Mouse (Mus musculus) frontal cortex, postnatal 10 days (tissue): ENCODE measurements at regions not wholly inside any gene's neighbourhood (a gene's known extent, or its start where the extent isn't known, plus 50 kb on each side); places are given as distances from the start of the nearest gene placed in this dataset.
"Not testable (repeated sequence)": the region's sequence is repeated elsewhere in the genome, so short reads cannot be mapped to it uniquely, and the experiment has no call there.

Experiments used
- DNase-seq, 2 experiments: peaks; one replicate each; pipeline ENCODE4 v3.0.0; 2022; ENCODE audit warnings: low spot score in 2 of 2, mixed read lengths in 1 of 2

DNA sequence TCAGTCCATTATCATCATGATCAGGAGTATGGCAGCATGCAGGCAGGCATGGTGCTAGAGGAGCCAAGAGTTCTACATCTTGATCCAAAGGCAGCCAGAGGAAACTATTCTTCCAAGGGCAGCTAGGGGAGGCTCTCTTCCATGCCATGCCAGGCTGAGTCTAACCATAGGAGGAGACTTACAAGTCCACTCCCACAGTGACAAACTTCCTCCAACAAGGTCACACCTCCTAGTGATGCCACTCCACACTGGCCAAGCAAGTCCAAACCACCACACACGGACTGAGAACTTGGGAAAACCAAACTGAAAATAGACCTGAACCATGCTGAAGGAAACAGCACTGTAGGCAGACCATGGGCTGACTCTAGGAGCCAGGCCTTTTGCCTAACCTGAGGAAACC, 197.4 kb downstream of the Prex1 start:
- DNase-seq: no peak

GRCm38 (mm10) chr2:166514664-166515063, 199.0 kb downstream of the Prex1 start:
- no peak for DNase-seq

DNA sequence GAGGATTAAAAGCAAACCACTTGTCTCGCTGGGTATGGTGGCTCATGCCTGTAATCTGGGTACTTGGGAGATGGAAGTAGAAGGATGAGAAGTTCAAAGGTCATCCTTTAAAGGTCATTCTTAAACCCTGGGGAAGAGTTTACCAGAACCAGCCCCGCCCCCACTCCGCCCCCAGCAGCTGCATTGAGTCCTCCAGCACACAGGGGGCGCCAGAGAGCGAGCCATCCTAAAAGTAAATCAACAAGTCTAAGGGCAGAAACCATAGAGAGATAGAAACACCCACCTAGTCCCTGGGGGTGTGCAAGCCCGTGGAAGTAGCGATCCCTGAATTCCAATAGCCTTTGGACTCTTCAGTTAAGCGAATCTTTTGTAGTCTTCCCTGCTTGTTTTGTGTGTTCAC, 201.1 kb downstream of the Prex1 start:
- no peak for DNase-seq

- not testable (repeated sequence) for DNase-seq
These were observed 202.2 kb downstream of the Prex1 start for GRCm38 (mm10) chr2:166511477-166511876.

DNA sequence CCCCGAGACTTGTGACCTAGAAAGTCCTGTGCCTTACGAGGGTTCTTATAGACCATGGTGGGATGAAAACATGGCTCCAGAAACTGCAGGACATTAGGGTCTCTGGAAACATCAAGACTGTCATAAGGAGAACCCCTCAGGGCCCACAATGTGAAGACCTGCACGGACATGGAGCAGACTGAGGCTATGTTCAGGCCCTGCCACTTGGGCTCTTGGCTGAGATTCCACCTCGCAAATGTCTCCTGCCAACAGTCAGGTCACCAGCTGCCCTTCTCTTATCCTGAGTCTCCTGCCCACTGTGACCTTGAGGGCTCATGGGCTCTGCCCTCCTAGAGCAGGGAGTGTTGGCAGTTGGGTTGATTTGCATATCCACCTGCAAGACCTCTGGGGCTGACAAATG, 202.9 kb downstream of the Prex1 start:
- DNase-seq: no peak

DNA sequence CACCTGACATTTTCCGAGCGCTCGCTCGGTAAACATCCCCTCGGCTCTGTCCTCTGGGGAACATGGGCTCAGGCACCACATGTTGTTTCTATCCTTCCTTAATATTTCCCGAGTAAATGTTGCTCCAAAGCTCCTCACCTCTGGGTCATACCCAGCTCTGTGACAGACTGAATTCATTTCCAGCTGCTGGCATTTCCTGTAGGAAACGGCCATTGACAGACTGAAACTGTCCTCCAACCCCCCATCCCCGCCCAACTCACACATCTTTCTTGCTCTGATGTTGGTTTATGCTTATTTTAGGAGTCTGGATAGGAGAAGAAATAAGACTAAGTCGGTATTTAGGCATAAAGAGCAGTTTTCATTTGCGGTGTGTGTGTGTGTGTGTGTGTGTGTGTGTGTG, 204.0 kb downstream of the Prex1 start:
- no peak for DNase-seq

DNA sequence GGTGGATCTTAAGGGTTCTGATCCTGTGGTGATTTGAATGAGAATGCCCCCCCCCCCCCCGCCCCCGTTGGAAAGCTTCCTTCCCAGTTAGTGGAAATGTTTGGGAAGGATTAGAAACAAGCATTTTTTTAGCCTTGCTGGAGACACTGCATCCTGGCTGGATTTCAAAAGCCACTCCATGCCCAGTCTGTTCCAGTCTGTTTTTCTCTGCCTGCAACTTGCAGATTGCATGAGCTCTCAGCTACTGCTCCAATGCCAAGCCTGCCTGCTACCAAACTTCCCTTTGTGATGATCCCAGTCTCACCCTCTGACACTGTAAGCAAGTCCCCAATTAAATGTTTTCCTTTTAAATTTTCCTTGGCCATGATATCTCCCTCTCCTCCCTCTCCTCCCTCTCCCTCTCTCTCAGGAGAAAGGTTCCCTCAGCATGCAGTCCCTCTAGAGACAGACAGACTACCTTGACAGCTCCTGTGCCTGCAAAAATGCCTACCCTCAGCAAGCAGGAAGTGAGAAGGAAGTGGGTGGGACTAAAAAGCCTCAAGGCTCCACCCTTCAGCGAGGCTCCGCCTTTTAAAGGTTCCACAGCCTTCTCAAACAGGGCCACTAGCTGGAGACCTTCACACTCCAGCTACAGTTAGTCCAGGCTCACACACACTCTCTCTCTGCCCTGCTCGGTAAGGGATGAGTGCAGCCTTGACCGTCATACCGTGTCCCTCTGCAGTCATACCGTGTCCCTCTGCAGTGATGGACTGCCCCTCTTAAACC, 204.8 kb downstream of the Prex1 start:
- no peak for DNase-seq

GRCm38 (mm10) chr2:166505309-166505708, 208.3 kb downstream of the Prex1 start:
- no peak for DNase-seq

- no peak for DNase-seq
These were observed 210.0 kb downstream of the Prex1 start for GRCm38 (mm10) chr2:166503666-166504065.

DNA sequence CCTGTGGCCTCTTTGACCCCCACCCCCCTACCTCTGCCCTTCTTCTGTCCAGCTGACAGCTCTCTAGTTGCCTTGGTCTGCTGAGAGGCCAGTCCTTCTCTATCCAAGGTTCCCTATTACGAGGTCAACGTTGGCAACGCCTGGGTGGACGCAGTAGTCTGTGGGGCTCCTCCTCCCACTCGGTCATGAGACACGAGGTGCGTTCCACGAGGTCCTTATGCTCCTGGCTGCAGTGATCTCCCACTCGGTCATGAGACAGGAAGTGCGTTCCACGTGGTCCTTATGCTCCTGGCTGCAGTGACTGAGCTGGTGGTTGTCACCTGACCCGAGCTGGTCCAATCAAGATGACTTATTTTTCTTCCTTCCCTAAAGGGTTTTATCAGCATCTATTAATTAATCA, 220.7 kb downstream of the Prex1 start:
- no peak for DNase-seq

- no peak for DNase-seq
These were observed 221.2 kb downstream of the Prex1 start for GRCm38 (mm10) chr2:166492421-166492820.

DNA sequence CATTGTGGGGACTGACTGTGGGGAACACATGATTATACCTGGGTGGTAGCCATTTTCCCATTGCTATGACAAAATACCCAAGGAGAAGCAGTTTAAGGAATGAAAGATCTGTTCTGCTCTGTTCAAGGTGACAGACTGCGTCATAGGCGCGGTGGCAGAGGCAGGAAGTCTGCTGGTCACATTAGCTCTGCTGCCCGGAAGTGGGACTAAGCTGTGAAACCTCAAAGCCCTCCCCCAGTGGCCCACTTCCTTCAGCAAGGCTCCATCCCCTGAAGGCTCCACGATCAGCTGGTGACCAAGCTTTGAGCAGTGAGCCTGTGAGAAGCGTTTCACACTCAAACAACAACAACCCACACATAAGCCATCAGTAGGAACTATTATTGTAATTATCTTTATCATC, 221.8 kb downstream of the Prex1 start:
- DNase-seq: no peak

DNA sequence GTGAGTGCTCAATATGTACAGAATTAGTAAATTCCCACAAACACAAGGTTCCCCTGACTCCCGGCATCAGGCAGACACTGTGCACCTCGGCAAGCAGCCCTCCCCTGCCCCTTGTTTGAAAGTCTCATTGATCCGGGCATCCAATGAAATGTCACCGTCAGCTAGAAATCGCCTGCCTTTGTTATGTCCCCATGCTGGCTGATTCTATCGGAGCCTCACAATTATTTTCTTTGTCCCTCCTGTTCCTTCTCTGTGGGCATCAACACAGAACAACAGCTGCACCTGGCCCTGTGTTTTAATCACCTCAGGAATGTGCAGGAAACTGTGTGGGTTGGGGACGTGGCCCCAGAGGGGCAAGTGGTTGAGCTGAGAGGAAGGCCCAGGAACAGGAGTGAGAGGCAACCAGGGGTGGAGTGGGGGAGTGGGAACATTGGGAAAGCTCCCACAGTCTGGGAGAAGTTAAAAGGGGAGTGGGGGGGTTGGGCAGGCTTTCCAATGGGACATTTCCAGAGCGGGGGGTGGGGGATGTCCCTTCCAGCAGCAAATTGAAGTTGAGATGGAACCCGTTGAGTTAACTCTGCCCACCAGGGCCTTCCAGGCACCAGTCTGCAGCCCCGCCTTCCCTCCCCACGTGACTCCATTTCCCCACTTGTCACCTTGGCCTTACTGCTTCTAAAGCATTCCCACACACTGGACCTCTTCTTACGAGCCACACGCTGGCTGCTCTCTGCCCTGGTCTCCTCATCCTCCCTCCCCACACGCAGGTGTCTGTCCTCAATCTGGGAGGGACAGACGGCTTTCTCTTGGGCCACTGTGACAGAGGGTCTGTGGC, 224.4 kb downstream of the Prex1 start:
- DNase-seq: no peak

GRCm38 (mm10) chr2:166487688-166488087, 225.9 kb downstream of the Prex1 start:
- DNase-seq: peak in 1 of 2 experiments; percentile 48

DNA sequence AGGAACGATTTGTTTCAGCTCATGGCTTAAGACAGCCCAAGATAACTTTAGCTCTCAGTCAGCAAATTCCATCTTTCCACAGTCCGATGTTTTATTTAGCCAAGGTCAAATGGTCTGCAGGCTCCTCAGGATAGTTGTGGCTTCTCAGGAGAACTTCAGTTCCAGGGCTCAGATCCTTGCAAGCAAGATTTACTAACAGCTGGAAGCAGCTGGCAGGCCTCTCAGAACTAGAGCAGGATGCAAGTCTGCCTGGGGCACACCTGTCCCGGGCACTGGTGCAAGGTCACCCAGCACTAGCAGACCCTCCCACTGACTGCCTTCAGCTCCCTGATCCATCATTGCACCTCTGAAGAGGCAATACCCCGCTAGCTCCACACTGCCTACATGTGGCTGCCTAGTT, 227.8 kb downstream of the Prex1 start:
- no peak for DNase-seq

DNA sequence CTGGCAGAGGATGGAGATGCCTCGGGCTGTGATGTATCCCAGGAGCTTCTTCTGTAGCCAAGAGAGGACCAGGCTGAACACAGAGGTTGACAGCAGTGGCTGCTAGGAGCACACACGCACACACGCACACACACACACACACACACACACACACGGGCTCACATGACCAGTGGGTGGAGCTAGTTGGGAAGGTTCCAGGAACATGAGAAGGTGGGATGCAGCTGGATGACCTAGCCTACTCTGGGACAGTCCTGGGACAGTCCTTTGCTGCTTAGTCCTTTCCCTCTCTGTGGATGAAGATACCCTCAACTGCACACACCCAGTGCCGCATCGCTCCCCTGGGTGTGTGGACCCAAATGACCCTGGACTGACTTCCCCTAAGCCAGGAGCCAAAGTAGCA, 228.3 kb downstream of the Prex1 start:
- no peak for DNase-seq

- no peak for DNase-seq
These were observed 229.9 kb downstream of the Prex1 start for GRCm38 (mm10) chr2:166483617-166484319.

GRCm38 (mm10) chr2:166482720-166483616, 230.7 kb downstream of the Prex1 start:
- no peak for DNase-seq

DNA sequence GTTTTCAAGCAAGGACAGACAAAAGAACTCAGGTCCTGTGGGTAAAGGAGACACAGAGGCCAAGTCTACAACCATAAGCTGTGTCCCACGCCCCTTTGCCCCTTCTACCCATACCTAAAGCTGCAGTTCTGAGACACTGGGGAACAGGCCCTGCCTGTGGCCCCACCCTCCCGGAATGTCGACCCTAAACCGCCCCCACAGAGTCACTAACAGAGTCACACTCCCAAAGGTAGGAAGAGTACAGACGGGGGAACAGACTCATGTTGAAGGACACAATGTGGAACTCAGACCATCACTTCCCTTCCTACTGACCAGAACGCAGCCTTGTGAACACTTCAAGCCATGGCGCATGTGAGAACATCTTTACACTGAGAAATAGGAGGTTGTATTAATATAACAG, 231.9 kb downstream of the Prex1 start:
- DNase-seq: no peak

DNA sequence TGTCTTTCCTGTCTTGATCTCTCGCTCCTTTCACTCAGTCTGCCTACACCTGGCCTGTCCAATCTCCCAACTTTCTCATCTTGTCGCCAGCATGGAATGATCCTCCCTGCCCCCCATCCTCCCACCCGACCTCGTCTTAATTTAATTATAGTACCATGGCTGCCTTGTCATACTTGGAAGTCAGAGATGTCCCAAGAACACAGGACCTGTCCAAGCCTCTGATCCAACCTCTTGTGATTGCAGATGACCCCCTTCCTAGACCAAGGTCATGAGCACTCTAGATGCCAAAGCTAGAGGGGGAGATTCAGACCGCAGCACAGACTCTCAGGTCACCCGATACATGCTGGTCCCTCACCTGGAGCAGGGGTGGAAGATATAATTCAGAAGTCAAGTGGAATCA, 232.3 kb downstream of the Prex1 start:
- DNase-seq: no peak

DNA sequence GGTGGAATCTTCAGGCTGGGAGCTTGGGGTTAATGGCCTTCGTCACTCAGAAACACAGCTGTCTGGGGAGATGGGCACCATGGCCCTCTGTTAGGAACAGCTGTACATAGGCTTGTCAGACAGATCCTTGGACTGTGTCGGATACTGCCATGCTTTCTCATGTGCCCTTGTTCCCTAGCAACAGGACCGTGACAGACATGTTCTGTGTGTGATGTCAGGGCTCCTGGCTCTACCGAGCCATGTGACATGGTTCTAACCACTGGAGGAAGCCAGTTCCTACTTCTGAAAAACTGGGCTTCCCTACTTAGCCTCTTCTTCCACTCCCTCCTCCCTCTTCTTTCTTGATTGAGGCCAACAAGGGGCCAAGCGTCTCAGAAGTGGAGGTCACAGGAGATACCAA, 232.7 kb downstream of the Prex1 start:
- DNase-seq: no peak
